Mouse (Mus musculus) myocyte (in vitro differentiated cells): ENCODE measurements around the gene Lzts2.

Experiments used
- CEBPB ChIP-seq: IDR thresholded peaks from 2 replicates; pipeline ENCODE4 v1.6.1; 2011; ENCODE audit warnings: mild to moderate bottlenecking, moderate library complexity; ENCODE audit not compliant: poor library complexity, insufficient read depth, severe bottlenecking
- E2F4 ChIP-seq: IDR thresholded peaks from one replicate; pipeline ENCODE4 v1.6.1; 2011; ENCODE audit warnings: mild to moderate bottlenecking, control low read depth, moderate library complexity; ENCODE audit not compliant: insufficient read depth
- MAX ChIP-seq: IDR thresholded peaks from one replicate; pipeline ENCODE4 v1.6.1; 2011; ENCODE audit warnings: low read depth, mild to moderate bottlenecking, control low read depth
- MYOD1 ChIP-seq, 3 experiments: IDR thresholded peaks; one replicate each; pipeline ENCODE4 v1.6.1; 2011; ENCODE audit warnings: control low read depth in 2 of 3, low read depth in 2 of 3, mild to moderate bottlenecking in 2 of 3, moderate library complexity in 1 of 3; ENCODE audit not compliant: insufficient read length in 2 of 3, control insufficient read depth in 1 of 3
- MYOG ChIP-seq, 3 experiments: IDR thresholded peaks; one replicate each; pipeline ENCODE4 v1.6.1; 2011; ENCODE audit warnings: control low read depth in 2 of 3, low read depth in 2 of 3, mild to moderate bottlenecking in 2 of 3; ENCODE audit not compliant: insufficient read length in 2 of 3, control insufficient read depth in 1 of 3, insufficient read depth in 1 of 3
- POLR2A ChIP-seq: IDR thresholded peaks from one replicate; pipeline ENCODE4 v1.6.1; 2011; ENCODE audit warnings: low read depth, mild to moderate bottlenecking, control low read depth, moderate library complexity; ENCODE audit not compliant: insufficient read length
- POLR2AphosphoS2 ChIP-seq: IDR thresholded peaks from one replicate; pipeline ENCODE4 v1.6.1; 2011; ENCODE audit warnings: low read depth, control low read depth; ENCODE audit not compliant: insufficient read length
- SRF ChIP-seq: IDR thresholded peaks from one replicate; pipeline ENCODE4 v1.6.1; 2011; ENCODE audit warnings: low read depth; ENCODE audit not compliant: control insufficient read depth, insufficient read length
- TCF12 ChIP-seq: IDR thresholded peaks from one replicate; pipeline ENCODE4 v1.6.1; 2011; ENCODE audit warnings: mild to moderate bottlenecking, control low read depth; ENCODE audit not compliant: poor library complexity, insufficient read depth, severe bottlenecking
- TCF3 ChIP-seq: IDR thresholded peaks from one replicate; pipeline ENCODE4 v1.6.1; 2011; ENCODE audit warnings: low read depth, control low read depth; ENCODE audit not compliant: insufficient read length
- USF1 ChIP-seq: IDR thresholded peaks from one replicate; pipeline ENCODE4 v1.6.1; 2011; ENCODE audit warnings: low read depth, mild to moderate bottlenecking, control low read depth, moderate library complexity

GRCm38 (mm10) chr19:44989567-44990495 is 24.4 kb upstream of the Lzts2 start:
- TF ChIP-seq POLR2A, result no peak
- TF ChIP-seq TCF12, result no peak
- no peak for TF ChIP-seq USF1
- TF ChIP-seq E2F4, result no peak
- no peak for TF ChIP-seq MYOD1 (IDR thresholded peaks at IDR 0.05; ENCODE audit: control insufficient read depth in 1 of 3, insufficient read length in 2 of 3, low read depth in 2 of 3)
- no peak for TF ChIP-seq POLR2AphosphoS2
- TF ChIP-seq MYOG (IDR thresholded peaks at IDR 0.05; ENCODE audit: control insufficient read depth in 1 of 3, insufficient read depth in 1 of 3, insufficient read length in 2 of 3, low read depth in 2 of 3), result no peak
- TF ChIP-seq TCF3, result no peak
- TF ChIP-seq MAX, result no peak
- TF ChIP-seq SRF, result no peak
- no peak for TF ChIP-seq CEBPB
